Mouse (Mus musculus) stomach, embryonic 14.5 days (tissue): ENCODE data around the gene Tpgs1. TPM values are rescaled to one million over a fixed set of nuclear protein-coding genes. Genes with fewer than 3 reads are reported as not detected.

ENCODE experiments used
- ATAC-seq: fragments of 200-750 bp; cut with Nextera tagmentation; 2 replicates; pipeline ENCODE4 v1.8.0; 2017; ENCODE audit warnings: low read depth, moderate TSS enrichment; ENCODE audit not compliant: insufficient number of reproducible peaks, insufficient read depth, low FRiP score
- H3K27ac ChIP-seq: fragments of 300-500 bp; sonication (generic); 2 replicates; pipeline ENCODE4 v1.5.1; 2014; ENCODE audit warnings: mild to moderate bottlenecking, low read length, moderate library complexity, mixed read lengths
- H3K27me3 ChIP-seq: fragments of 300-500 bp; sonication (generic); 2 replicates; pipeline ENCODE4 v1.6.1; 2014; ENCODE audit warnings: low read length, control low read depth, mixed read lengths; ENCODE audit not compliant: control insufficient read depth, insufficient read depth
- H3K36me3 ChIP-seq: fragments of 300-500 bp; sonication (generic); 2 replicates; pipeline ENCODE4 v1.6.1; 2014; ENCODE audit warnings: mild to moderate bottlenecking, control low read depth, low read length, moderate library complexity, mixed read lengths; ENCODE audit not compliant: control insufficient read depth, insufficient read depth
- H3K4me1 ChIP-seq: fragments of 300-500 bp; sonication (generic); 2 replicates; pipeline ENCODE4 v1.6.1; 2014; ENCODE audit warnings: low read length, control low read depth, mixed read lengths; ENCODE audit not compliant: control insufficient read depth, insufficient read depth
- H3K4me2 ChIP-seq: fragments of 300-500 bp; sonication (generic); replicated peaks from 2 replicates; pipeline ENCODE4 v1.6.1; 2014; ENCODE audit warnings: low read depth, low read length, control low read depth
- H3K4me3 ChIP-seq: fragments of 300-500 bp; sonication (generic); 2 replicates; pipeline ENCODE4 v1.5.1; 2014; ENCODE audit warnings: low read depth, low read length, control low read depth
- H3K9ac ChIP-seq: fragments of 300-500 bp; sonication (generic); replicated peaks from 2 replicates; pipeline ENCODE4 v1.6.1; 2014; ENCODE audit warnings: low read depth, mild to moderate bottlenecking, control low read depth, low read length, moderate library complexity, mixed read lengths
- H3K9me3 ChIP-seq: fragments of 300-500 bp; sonication (generic); 2 replicates; pipeline ENCODE4 v1.6.1; 2016; ENCODE audit warnings: low read depth, low read length, control low read depth; ENCODE audit not compliant: control insufficient read depth
- WGBS: fragments of 180-500 bp; shearing (Covaris S2); extraction: QIAGEN DNeasy Blood & Tissue Kit; methylation state at CpG from one replicate; pipeline ENCODE4 v1.1.7; 2014; 5-methylcytosine and 5-hydroxymethylcytosine counted together
- polyA plus RNA-seq: library from polyadenylated mRNA; unstranded; fragments of >200 nt; fragmentation: Nextera tagmentation; extraction: Ambion mirVana; gene quantifications from 2 replicates; pipeline ENCODE4 v1.2.1, GENCODE M21; 2014

Tpgs1 gene
- polyA plus RNA-seq, 1 experiment from 2014 or later: 64.5 TPM

DNA sequence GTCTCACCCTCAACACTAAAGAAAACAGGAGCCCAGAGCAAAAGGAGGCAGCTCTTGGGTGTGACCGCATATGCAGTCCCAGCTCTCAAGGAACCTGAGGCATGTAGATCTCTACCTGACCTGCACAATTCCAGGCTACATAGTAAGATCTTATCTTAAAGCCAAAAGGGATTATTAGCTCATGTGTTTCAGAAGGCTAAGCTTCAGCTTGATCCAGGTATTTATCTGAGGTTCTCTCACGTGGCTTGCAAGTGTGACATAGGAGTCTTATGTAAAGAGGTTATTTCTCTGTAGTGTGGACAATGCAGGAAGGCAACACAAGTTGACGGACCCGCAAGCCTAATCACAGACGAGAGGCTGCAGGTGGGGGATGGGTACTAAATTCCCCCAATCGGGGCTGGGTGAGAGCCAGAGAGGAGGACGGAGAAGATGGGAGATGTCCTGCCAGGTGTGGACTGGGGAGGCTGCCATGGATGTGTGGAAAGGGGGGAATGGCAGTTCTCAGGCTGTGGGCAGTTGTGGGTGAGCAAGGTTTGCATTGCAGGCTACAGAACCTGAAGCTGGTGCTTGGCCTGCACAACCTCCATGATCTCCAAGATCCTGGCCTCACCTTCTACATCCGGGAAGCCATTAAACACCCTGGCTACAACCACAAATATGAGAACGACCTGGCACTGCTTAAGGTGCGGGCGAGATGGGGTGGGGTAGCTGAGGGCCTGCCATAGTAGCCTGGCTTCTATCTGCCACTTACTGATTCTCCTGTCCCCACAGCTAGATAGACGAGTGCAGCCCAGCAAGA is 24.6 kb downstream of the Tpgs1 start:
- Histone ChIP-seq H3K4me2 (no peak overlapping the region), H3K4me1 (peaks cover 15% of the 10 kb centered on the region; the same call in 1 of the 2 replicates), H3K9ac (no peak overlapping the region)

DNA sequence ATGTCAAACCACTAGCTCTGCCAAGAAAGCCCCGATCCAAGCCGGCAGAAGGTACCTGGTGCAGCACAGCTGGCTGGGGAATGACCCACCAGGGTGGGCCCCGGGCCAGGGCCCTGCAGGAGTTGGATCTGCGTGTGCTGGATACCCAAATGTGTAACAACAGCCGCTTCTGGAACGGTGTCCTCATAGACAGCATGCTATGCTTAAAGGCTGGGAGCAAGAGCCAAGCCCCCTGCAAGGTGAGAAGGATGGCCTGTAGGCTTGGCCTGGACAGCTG is 25.1 kb downstream of the Tpgs1 start:
- WGBS: 85% methylated on average over 6 of the region's 6 CpGs
- Histone ChIP-seq H3K4me2 (no peak overlapping the region), H3K27me3 (no peaks in the 10 kb centered on the region), H3K9ac (no peak overlapping the region), H3K27ac (no peak overlapping the region), H3K4me3 (no peak overlapping the region), H3K36me3 (peaks cover 1% of the 10 kb centered on the region), H3K9me3 (peaks cover 2% of the 10 kb centered on the region; the same call in 1 of the 2 replicates), H3K4me1 (peaks cover 15% of the 10 kb centered on the region; the same call in 1 of the 2 replicates)
- no peak for ATAC-seq

More for the DNA sequence above, 24.6 kb downstream of the Tpgs1 start:
- WGBS: 64% methylated on average over 12 of the region's 12 CpGs
- peaks cover 2% of the 10 kb centered on the region; the same call in 1 of the 2 replicates for H3K9me3 ChIP-seq
- H3K27ac ChIP-seq: no peak overlapping the region
- H3K4me3 ChIP-seq: no peak overlapping the region
- no peak for ATAC-seq
- H3K36me3 ChIP-seq: peaks cover 6% of the 10 kb centered on the region
- no peaks in the 10 kb centered on the region for H3K27me3 ChIP-seq

DNA sequence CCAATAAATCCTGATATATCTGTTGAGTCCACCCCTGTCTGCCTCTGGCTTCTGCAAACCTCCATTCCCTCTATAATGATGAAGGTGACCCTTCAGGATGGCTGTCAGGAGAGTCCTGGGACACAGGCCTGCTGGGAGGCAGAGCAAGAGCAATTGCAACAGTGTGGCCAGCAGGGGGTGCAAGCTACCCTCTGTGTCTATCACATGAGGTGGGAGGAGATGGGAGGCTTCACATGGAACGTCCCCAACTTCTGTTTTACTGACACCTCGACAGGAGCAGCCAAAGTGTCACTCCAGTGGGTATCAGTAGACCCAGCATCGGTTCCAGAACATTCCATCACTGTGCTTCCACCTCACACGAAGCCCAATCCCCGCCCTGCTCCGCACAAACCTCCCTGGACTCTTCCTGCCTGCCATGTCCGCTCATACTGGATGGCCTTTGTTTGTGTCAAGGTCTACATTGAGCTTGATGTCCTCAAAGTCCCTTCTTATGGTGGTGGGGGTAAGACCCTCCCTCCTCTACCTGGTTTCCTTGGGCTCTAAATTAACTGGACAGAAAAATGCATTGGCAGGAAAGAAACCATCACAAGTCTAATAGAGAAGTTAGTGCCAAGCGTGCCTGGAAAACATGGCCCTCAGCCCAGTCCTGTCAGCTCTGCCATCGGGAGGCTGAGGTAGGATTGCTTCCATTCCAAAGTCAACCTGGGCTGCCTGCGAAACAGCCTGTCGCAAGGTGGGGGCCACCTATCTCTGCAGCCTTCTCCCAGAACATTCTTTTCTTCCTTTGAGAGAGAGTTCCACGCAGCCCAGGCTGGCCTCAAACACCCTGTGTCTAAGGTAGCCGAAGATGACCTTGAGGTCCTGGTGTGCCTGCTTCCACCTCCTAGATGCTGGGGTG is 26.3 kb downstream of the Tpgs1 start:
- H3K36me3 ChIP-seq: no peaks in the 10 kb centered on the region

DNA sequence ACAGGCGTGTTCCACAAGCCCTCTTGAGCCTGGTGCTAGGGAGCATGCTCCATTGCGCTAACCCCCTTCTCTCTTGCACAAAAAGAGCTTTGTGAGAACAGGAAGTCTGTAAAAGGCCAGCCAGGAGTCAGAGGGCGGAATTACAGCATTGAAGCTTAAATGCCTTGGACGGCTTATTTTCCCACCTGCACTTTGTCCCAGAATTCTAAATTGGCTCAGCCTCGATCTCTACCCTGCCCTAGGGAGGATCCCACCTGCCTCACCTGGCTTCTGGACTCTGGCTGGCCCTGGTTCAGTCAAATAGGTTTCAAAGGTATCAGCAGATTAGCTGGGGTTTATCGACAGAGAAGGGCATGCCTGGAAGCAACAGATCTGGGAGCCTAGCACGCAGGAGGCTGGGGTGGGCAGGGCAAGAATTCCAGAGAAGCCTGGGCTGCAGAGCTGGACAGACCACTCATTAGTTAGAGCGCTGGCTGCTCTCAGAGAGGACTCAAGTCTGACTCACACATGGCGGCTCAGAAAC is 27.0 kb downstream of the Tpgs1 start:
- Histone ChIP-seq H3K27me3 (no peaks in the 10 kb centered on the region), H3K36me3 (no peaks in the 10 kb centered on the region), H3K4me2 (no peak overlapping the region), H3K4me3 (no peak overlapping the region), H3K9ac (no peak overlapping the region), H3K9me3 (peaks cover 2% of the 10 kb centered on the region; the same call in 1 of the 2 replicates), H3K4me1 (peaks cover 15% of the 10 kb centered on the region; the same call in 1 of the 2 replicates), H3K27ac (peak overlapping the region; percentile 57)
- ATAC-seq: peak; percentile 68
- WGBS: 38% methylated on average over 9 of the region's 9 CpGs

More for the DNA sequence above, 26.3 kb downstream of the Tpgs1 start:
- peaks cover 2% of the 10 kb centered on the region; the same call in 1 of the 2 replicates for H3K9me3 ChIP-seq
- ATAC-seq: peak; percentile 46; the same call in 1 of the 2 replicates
- 55% methylated on average over 13 of the region's 13 CpGs for WGBS
- no peak overlapping the region for H3K9ac ChIP-seq
- H3K27me3 ChIP-seq: no peaks in the 10 kb centered on the region
- no peak overlapping the region for H3K4me2 ChIP-seq
- peaks cover 15% of the 10 kb centered on the region; the same call in 1 of the 2 replicates for H3K4me1 ChIP-seq
- H3K4me3 ChIP-seq: no peak overlapping the region
- H3K27ac ChIP-seq: peak overlapping the region; percentile 57; the same call in 1 of the 2 replicates

DNA sequence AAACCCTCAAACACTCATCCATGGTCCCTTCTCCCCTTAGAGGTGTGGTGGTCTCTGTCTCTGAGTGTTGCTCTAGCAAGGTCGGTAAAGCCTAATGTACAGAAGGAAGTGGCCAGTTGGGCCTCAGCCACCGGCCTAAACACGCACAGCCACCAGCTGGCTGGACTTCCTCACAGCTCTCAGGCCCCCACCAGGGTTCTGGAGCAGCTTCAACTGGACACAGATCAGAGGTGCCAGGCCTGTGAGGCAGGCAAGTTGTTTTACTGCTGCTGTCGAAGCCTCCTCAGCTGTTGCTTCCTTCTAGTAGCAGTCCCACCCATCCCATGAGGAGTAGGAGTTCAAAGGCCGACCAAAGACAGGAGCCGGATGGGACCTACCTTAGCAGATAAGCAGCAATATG is 28.7 kb downstream of the Tpgs1 start:
- Histone ChIP-seq H3K27ac (no peak overlapping the region), H3K9me3 (no peaks in the 10 kb centered on the region), H3K4me1 (peaks cover 15% of the 10 kb centered on the region; the same call in 1 of the 2 replicates), H3K27me3 (no peaks in the 10 kb centered on the region), H3K4me2 (no peak overlapping the region), H3K9ac (no peak overlapping the region), H3K36me3 (no peaks in the 10 kb centered on the region), H3K4me3 (no peak overlapping the region)
- WGBS: 72% methylated on average over 6 of the region's 6 CpGs
- no peak for ATAC-seq

DNA sequence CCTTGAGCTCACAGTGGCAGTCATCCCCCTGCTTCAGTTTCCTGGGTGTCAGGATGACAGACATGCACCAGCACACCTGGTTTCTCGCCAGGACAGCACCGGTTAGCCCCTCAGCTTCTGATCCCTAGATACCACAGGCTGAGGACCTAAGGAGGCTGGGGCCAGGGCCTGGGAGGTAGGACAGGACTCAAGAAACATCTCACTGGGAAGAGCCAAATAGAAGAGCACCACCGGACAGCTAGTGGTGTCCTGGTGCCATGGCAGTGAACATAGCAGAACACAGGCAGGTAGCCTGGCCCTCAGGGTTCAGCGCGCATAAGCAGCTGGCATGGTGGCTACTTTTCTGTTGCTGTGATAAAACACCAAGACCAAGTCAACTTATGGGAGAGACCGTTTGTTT is 29.3 kb downstream of the Tpgs1 start:
- H3K9me3 ChIP-seq: no peaks in the 10 kb centered on the region
- H3K27me3 ChIP-seq: no peaks in the 10 kb centered on the region
- no peak overlapping the region for H3K27ac ChIP-seq
- WGBS: 89% methylated on average over 6 of the region's 6 CpGs
- no peaks in the 10 kb centered on the region for H3K36me3 ChIP-seq
- peaks cover 15% of the 10 kb centered on the region; the same call in 1 of the 2 replicates for H3K4me1 ChIP-seq
- no peak overlapping the region for H3K9ac ChIP-seq
- no peak for ATAC-seq
- no peak overlapping the region for H3K4me2 ChIP-seq
- H3K4me3 ChIP-seq: no peak overlapping the region

DNA sequence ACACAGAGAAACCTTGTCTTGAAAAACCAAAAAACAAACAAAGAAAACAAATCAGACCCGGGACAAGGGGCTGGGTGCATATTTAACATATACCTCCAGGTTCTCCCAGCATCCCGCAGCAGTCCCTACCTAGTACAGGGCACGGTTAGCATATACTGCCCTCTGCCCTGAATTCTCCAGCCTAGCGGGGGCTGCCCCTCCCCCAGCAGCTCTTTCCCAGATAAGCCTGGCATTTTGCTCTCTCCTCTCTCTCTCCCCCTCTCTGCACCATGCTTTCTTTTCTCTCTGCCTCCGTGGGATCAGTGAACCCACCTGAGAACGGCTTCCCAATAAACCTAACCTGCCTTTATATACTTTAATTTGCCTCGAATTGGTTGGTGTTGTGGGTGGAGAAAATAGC is 31.5 kb downstream of the Tpgs1 start:
- Histone ChIP-seq H3K4me3 (no peak overlapping the region), H3K27ac (peak overlapping the region; percentile 66; the same call in 1 of the 2 replicates), H3K4me2 (no peak overlapping the region), H3K4me1 (peaks cover 15% of the 10 kb centered on the region), H3K9ac (no peak overlapping the region), H3K9me3 (no peaks in the 10 kb centered on the region), H3K36me3 (no peaks in the 10 kb centered on the region), H3K27me3 (no peaks in the 10 kb centered on the region)
- no peak for ATAC-seq
- WGBS: 33% methylated on average over 7 of the region's 7 CpGs

DNA sequence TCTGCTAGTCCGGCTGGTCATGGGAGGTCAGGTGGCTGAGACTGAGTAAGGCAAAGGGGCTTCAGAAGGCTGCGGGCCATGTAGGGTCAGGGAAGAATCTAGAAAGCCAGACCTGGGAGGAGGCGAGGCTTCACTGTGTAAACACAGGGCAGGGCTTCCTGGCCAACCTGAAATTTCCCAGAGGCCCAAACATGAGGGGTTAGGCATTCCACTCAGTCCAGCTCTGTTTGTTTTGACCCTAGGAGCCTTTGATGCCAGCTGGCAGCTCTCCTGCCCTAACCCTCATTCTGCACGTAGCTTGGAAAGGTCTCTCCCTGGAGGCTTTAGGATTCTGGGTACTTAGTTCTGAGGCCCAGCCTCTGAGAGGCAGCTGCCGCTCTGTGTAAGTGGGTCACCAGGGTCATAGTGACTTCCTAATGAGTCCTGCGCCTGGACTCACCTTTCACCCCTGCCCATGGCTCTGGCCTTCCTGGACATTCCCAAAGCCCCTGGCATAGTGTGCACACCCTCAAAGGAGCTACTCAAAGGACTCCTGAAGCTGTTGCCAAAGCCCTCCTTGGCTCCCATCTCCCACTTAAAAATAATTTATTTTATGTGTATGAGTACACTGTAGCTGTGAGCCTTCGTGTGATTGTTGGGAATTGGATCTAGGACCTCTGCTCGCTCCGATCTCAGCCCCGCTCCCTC is 32.4 kb downstream of the Tpgs1 start:
- H3K9ac ChIP-seq: no peak overlapping the region
- ATAC-seq: peak; percentile 43; the same call in 1 of the 2 replicates
- 0 out of 2 replicates have a peak, but pooled peaks cover under 1% of the 10 kb centered on the region for H3K36me3 ChIP-seq
- WGBS: 37% methylated on average over 10 of the region's 10 CpGs
- H3K4me3 ChIP-seq: no peak overlapping the region
- H3K4me2 ChIP-seq: no peak overlapping the region
- peaks cover 16% of the 10 kb centered on the region for H3K4me1 ChIP-seq
- peak overlapping the region; percentile 66; the same call in 1 of the 2 replicates for H3K27ac ChIP-seq
- H3K9me3 ChIP-seq: no peaks in the 10 kb centered on the region
- H3K27me3 ChIP-seq: no peaks in the 10 kb centered on the region
